Mouse (Mus musculus) cerebellum, adult 8-10 months (tissue): ENCODE results near the gene Grm4.

ENCODE experiments used
- DNase-seq: peaks from one replicate; pipeline ENCODE4 v3.0.0; 2022

Grm4 gene

GRCm38 (mm10) chr17:27435799-27436198, 85.4 kb downstream of the Grm4 start:
- DNase-seq: no peak

DNA sequence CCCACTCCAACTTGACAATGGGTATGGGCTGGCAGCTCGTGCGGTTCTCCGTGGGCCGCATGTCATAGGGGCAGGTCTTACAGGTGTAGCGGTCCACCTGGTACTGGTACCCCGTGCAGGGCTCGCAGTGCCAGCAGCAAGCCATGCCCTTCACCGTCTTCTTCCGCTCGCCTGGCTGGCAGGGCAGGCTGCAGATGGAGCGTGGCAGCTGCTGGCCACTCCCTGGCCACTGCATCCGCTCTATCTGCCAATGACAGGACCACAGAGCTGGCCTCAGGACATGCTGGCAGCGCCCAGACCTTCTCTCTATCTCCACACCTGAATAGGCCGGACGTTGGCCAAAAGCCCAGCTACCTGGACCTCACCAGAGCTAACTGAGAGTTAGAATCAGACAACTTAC, 86.0 kb downstream of the Grm4 start:
- DNase-seq: peak; percentile 68

- no peak for DNase-seq
Measured at GRCm38 (mm10) chr17:27434066-27434465, 87.1 kb downstream of the Grm4 start.

GRCm38 (mm10) chr17:27433179-27433680, 88.0 kb downstream of the Grm4 start:
- no peak for DNase-seq

GRCm38 (mm10) chr17:27432145-27432650, 89.0 kb downstream of the Grm4 start:
- peak; percentile 12 for DNase-seq

- peak; percentile 22 for DNase-seq
Measured at GRCm38 (mm10) chr17:27431049-27431839, 90.0 kb downstream of the Grm4 start.

- peak; percentile 16 for DNase-seq
Measured at GRCm38 (mm10) chr17:27429757-27430156, 91.4 kb downstream of the Grm4 start.

GRCm38 (mm10) chr17:27425016-27425415, 96.2 kb downstream of the Grm4 start:
- no peak for DNase-seq

GRCm38 (mm10) chr17:27424356-27424755, 96.8 kb downstream of the Grm4 start:
- peak; percentile 38 for DNase-seq

- DNase-seq: peak; percentile 80
Measured at GRCm38 (mm10) chr17:27422726-27423381, 98.3 kb downstream of the Grm4 start.

DNA sequence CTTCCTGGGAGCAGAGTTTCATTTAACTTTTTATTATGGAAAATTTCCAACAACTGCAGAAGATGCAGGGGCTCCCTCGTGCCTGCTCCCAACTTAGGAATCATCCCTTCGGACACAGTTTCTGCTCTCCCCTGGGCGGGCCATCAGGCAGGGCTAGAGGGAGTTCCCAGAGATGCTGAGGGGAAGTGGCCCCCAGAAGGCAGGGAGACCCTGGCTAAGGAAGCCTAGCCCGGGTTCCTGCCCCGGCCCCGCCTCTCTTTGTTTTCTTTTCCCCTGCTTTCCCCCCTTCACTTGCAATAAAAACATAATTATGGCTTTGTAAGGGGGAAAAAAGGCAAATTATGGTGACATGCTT, 98.9 kb downstream of the Grm4 start:
- DNase-seq: no peak

DNA sequence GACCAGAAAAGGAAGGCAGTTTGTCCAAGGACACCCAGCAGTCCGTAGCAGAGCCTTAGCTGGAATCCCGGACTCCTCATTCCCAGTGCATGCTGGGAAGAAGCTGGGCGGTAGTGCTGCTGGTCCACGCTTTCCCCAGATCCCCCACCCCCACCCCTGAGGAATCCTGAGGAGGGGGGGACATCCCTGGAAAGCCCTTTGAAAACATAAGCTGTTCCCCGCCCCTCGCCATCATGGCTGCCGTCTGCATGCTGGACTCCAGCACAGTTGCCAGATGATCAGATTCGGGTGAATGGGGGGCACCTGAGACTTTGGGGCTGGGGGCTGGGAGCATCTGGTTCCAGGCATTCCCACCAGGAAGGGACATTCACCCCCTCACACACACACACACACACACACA, 99.4 kb downstream of the Grm4 start:
- DNase-seq: peak; percentile 41

DNA sequence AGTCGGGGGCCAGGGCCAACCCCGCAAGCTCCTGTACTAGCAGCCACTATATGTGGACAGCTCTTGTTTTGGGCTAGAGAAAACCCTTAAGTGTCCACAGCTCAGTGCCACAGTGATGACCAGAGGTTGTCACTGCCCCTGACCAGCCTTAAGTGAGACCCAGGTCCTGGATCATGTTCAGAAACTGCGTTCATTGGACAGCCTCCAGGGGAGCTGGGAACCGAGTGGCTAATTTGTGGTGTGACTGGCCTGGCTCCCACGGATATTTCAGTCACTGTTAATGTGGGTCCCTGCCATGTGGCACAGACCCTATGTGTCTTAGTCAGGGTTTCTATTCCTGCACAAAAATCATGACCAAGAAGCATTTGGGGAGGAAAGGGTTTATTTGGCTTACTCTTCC, 112.2 kb downstream of the Grm4 start:
- DNase-seq: no peak

DNA sequence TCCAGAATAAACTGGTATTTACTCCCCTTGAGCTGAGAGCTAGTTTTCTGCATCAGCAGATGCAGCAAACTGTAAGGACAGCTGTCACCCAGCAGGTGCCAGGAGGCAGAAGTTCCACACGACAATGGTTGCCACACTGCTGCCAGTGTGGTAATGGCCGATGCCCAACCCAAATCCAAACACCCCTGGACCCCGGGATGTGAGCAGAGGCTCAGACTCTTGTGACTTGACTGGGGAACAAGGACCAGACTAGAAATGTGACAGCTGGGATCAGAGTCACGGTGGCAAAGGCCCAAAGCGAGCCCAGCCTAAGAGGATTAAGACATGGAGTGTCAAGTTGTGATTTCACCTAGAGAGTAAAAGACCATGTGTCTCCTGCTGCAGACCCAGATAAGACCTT, 112.7 kb downstream of the Grm4 start:
- no peak for DNase-seq

GRCm38 (mm10) chr17:27406956-27407355, 114.2 kb downstream of the Grm4 start:
- DNase-seq: no peak

- DNase-seq: no peak
Measured at GRCm38 (mm10) chr17:27405376-27406024, 115.7 kb downstream of the Grm4 start.

- no peak for DNase-seq
Measured at GRCm38 (mm10) chr17:27401200-27401599, 120.0 kb downstream of the Grm4 start.

- DNase-seq: no peak
Measured at GRCm38 (mm10) chr17:27393931-27394330, 127.3 kb downstream of the Grm4 start.

- DNase-seq: no peak
Measured at GRCm38 (mm10) chr17:27393432-27393831, 127.8 kb downstream of the Grm4 start.

GRCm38 (mm10) chr17:27392918-27393317, 128.3 kb downstream of the Grm4 start:
- DNase-seq: no peak

DNA sequence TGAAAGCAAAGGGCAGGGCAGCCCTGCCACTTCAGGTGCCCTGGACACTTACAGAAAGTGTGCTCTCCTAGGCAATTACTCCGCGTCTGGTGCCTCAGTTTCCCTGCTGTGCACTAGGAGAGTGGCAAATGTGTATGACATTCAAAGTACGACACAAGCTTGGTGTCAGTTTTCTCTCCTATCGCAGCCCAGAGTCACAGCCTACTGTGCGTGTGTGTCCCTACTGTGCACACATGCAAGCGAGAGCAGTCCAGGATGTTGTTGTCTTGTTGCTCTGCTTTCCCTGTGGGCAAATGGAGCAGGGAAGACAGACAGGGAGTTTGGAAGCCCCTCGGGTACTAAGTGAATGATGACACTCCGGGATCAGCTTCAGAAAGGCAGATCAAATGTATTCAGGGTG, 131.2 kb downstream of the Grm4 start:
- no peak for DNase-seq

- no peak for DNase-seq
Measured at GRCm38 (mm10) chr17:27389221-27390000, 131.8 kb downstream of the Grm4 start.

GRCm38 (mm10) chr17:27386438-27386837, 134.8 kb downstream of the Grm4 start:
- no peak for DNase-seq
